Mouse (Mus musculus) CD4-positive, CD25-positive, alpha-beta regulatory T cell, adult 2 months (primary cell): ENCODE measurements around the gene Rps6kb1.
"Not testable (repeated sequence)": the region's sequence is repeated elsewhere in the genome, so short reads cannot be mapped to it uniquely, and the experiment has no call there.

Source experiments
- DNase-seq: peaks from one replicate; pipeline ENCODE4 v3.0.0-alpha.2; 2012; ENCODE audit warnings: low read depth, low spot score

Rps6kb1 gene

GRCm38 (mm10) chr11:86542851-86543250 lies 1.8 kb downstream of the Rps6kb1 start:
- no peak for DNase-seq

- no peak for DNase-seq
Observed at GRCm38 (mm10) chr11:86540476-86540845, 4.1 kb downstream of the Rps6kb1 start.

GRCm38 (mm10) chr11:86539716-86540475 lies 4.7 kb downstream of the Rps6kb1 start:
- DNase-seq = no peak

GRCm38 (mm10) chr11:86538786-86539185 lies 5.8 kb downstream of the Rps6kb1 start:
- no peak for DNase-seq

- no peak for DNase-seq
Observed at GRCm38 (mm10) chr11:86534201-86534910, 10.2 kb downstream of the Rps6kb1 start.

GRCm38 (mm10) chr11:86533302-86533701 lies 11.3 kb downstream of the Rps6kb1 start:
- DNase-seq = not testable (repeated sequence)

- peak; percentile 62 for DNase-seq
Observed at GRCm38 (mm10) chr11:86532834-86533233, 11.8 kb downstream of the Rps6kb1 start.

GRCm38 (mm10) chr11:86527528-86527927 lies 17.1 kb downstream of the Rps6kb1 start:
- no peak for DNase-seq

GRCm38 (mm10) chr11:86519751-86520150 lies 24.9 kb downstream of the Rps6kb1 start:
- no peak for DNase-seq

- DNase-seq = no peak
Observed at GRCm38 (mm10) chr11:86517229-86517628, 27.4 kb downstream of the Rps6kb1 start.

GRCm38 (mm10) chr11:86516620-86517019 lies 28.0 kb downstream of the Rps6kb1 start:
- no peak for DNase-seq

GRCm38 (mm10) chr11:86507991-86508390 lies 36.6 kb downstream of the Rps6kb1 start:
- DNase-seq = no peak

GRCm38 (mm10) chr11:86507334-86507733 lies 37.3 kb downstream of the Rps6kb1 start:
- DNase-seq = no peak

- DNase-seq = no peak
Observed at GRCm38 (mm10) chr11:86503121-86503520, 41.5 kb downstream of the Rps6kb1 start.

- no peak for DNase-seq
Observed at GRCm38 (mm10) chr11:86500795-86501194, 43.8 kb downstream of the Rps6kb1 start.

- peak; percentile 15 for DNase-seq
Observed at GRCm38 (mm10) chr11:86497908-86498307, 46.7 kb downstream of the Rps6kb1 start.

GRCm38 (mm10) chr11:86497356-86497755 lies 47.2 kb downstream of the Rps6kb1 start:
- no peak for DNase-seq

- no peak for DNase-seq
Observed at GRCm38 (mm10) chr11:86490782-86491181, 53.8 kb downstream of the Rps6kb1 start.

GRCm38 (mm10) chr11:86484910-86485510 lies 59.6 kb downstream of the Rps6kb1 start:
- peak; percentile 73 for DNase-seq

- DNase-seq = peak; percentile 99
Observed at GRCm38 (mm10) chr11:86484101-86484868, 60.3 kb downstream of the Rps6kb1 start, which contains the start of gene Rnft1. Gene Rnft1 (plus strand): TSS chr11:86484657.

GRCm38 (mm10) chr11:86473576-86473975 lies 71.0 kb downstream of the Rps6kb1 start:
- DNase-seq = no peak

GRCm38 (mm10) chr11:86472771-86473171 lies 71.8 kb downstream of the Rps6kb1 start:
- DNase-seq = peak; percentile 59
